Mouse (Mus musculus): Measurements from ENCODE around the gene Ccdc42. TPM values are rescaled to one million over a fixed set of nuclear protein-coding genes. Genes with fewer than 3 reads are reported as not detected.

Gene Ccdc42
- polyA plus RNA-seq, 1 experiment from 2014 or later = not detected

- ChIA-PET POLR2A (no interaction called here), CTCF (no interaction called here)
- TF ChIP-seq CTCF (IDR thresholded peaks at IDR 0.05) = no peak
- in situ Hi-C loops (cut with MboI; ENCODE audit: low pct_unique_long_range_greater_than_20kb) = no loop called here
- no peak for ATAC-seq
- peaks cover 20% of the 10 kb centered on the region for H3K27me3 ChIP-seq
- DNase-seq (ENCODE audit: low read depth, low spot score) = no peak
These were observed 24.6 kb upstream of the Ccdc42 start for GRCm38 (mm10) chr11:68561957-68562950.

GRCm38 (mm10) chr11:68564356-68565031, 22.3 kb upstream of the Ccdc42 start:
- ChIA-PET CTCF (interaction anchor here (1.0 to 1.8 kb wide), 7 partner anchors 9 to 243 kb away, joined by 3 to 5 read pairs (median 4); no protein-coding TSS in a partner anchor), POLR2A (interaction anchor here (0.6 kb wide), 1 partner anchor 705 kb away, joined by 3 read pairs; no protein-coding TSS in a partner anchor)
- no peak for ATAC-seq
- no peak for DNase-seq (ENCODE audit: low read depth, low spot score)
- TF ChIP-seq CTCF (IDR thresholded peaks at IDR 0.05) = no peak
- in situ Hi-C loops (cut with MboI; ENCODE audit: low pct_unique_long_range_greater_than_20kb) = no loop called here
- peaks cover 23% of the 10 kb centered on the region for H3K27me3 ChIP-seq

- DNase-seq (ENCODE audit: low read depth, low spot score) (no peak), ATAC-seq (no peak)
- TF ChIP-seq CTCF (IDR thresholded peaks at IDR 0.05) = no peak
- in situ Hi-C loops (cut with MboI; ENCODE audit: low pct_unique_long_range_greater_than_20kb) = no loop called here
- H3K27me3 ChIP-seq = peaks cover 23% of the 10 kb centered on the region
- CTCF ChIA-PET = interaction anchor here (1.0 to 1.8 kb wide), 6 partner anchors 24 to 243 kb away, joined by 3 to 5 read pairs (median 4); no protein-coding TSS in a partner anchor
- POLR2A ChIA-PET = interaction anchor here (0.6 kb wide), 1 partner anchor 706 kb away, joined by 3 read pairs; no protein-coding TSS in a partner anchor
These were observed 21.8 kb upstream of the Ccdc42 start for GRCm38 (mm10) chr11:68565032-68565429.

- POLR2A ChIA-PET = no interaction called here
- no peak for DNase-seq (ENCODE audit: low read depth, low spot score)
- CTCF ChIA-PET = interaction anchor here (0.7 to 1.6 kb wide), 3 partner anchors 35 to 242 kb away, joined by 3 to 5 read pairs (median 3); no protein-coding TSS in a partner anchor
- no peak for ATAC-seq
- peak; percentile 75 for TF ChIP-seq CTCF (IDR thresholded peaks at IDR 0.05)
- H3K27me3 ChIP-seq = peaks cover 23% of the 10 kb centered on the region
- in situ Hi-C loops (cut with MboI; ENCODE audit: low pct_unique_long_range_greater_than_20kb) = no loop called here
These were observed 20.3 kb upstream of the Ccdc42 start for GRCm38 (mm10) chr11:68566447-68567059.

GRCm38 (mm10) chr11:68570861-68571260, 16.0 kb upstream of the Ccdc42 start:
- peak; percentile 25 for DNase-seq (ENCODE audit: low read depth, low spot score)
- POLR2A ChIA-PET = no interaction called here
- in situ Hi-C loops (cut with MboI; ENCODE audit: low pct_unique_long_range_greater_than_20kb) = loop anchor here (5.0 to 10.0 kb wide), 2 partner anchors 231 to 304 kb away; partner anchors contain the start of gene Ndel1

GRCm38 (mm10) chr11:68577076-68577475, 9.7 kb upstream of the Ccdc42 start:
- ChIA-PET CTCF (no interaction called here), POLR2A (no interaction called here)
- in situ Hi-C loops (cut with MboI; ENCODE audit: low pct_unique_long_range_greater_than_20kb) = loop anchor here (10.0 kb wide), 1 partner anchor 298 kb away; the partner anchor contains the start of gene Ndel1
- peaks cover 11% of the 10 kb centered on the region for H3K27me3 ChIP-seq
- DNase-seq (ENCODE audit: low read depth, low spot score) = no peak
- no peak for ATAC-seq
- TF ChIP-seq CTCF (IDR thresholded peaks at IDR 0.05) = no peak

More at GRCm38 (mm10) chr11:68570861-68571260, 16.0 kb upstream of the Ccdc42 start:
- peak; percentile 39 for ATAC-seq
- H3K27me3 ChIP-seq = peaks cover 16% of the 10 kb centered on the region
- CTCF ChIA-PET = no interaction called here
- no peak for TF ChIP-seq CTCF (IDR thresholded peaks at IDR 0.05)

GRCm38 (mm10) chr11:68579462-68579881, 7.3 kb upstream of the Ccdc42 start:
- ChIA-PET CTCF (interaction anchor here (0.9 to 1.8 kb wide), 3 partner anchors 10 to 95 kb away, joined by 3 read pairs; no protein-coding TSS in a partner anchor), POLR2A (no interaction called here)
- no peak for TF ChIP-seq CTCF (IDR thresholded peaks at IDR 0.05)
- H3K27me3 ChIP-seq = peaks cover 12% of the 10 kb centered on the region
- in situ Hi-C loops (cut with MboI; ENCODE audit: low pct_unique_long_range_greater_than_20kb) = loop anchor here (10.0 kb wide), 1 partner anchor 295 kb away; the partner anchor contains the start of gene Ndel1
- ATAC-seq (no peak), DNase-seq (ENCODE audit: low read depth, low spot score) (no peak)

GRCm38 (mm10) chr11:68580566-68580965, 6.3 kb upstream of the Ccdc42 start:
- CTCF ChIA-PET = no interaction called here
- POLR2A ChIA-PET = interaction anchor here (0.6 to 0.8 kb wide), 2 partner anchors 77 to 98 kb away, joined by 3 to 7 read pairs; no protein-coding TSS in a partner anchor
- ATAC-seq (no peak), DNase-seq (ENCODE audit: low read depth, low spot score) (no peak)
- peaks cover 12% of the 10 kb centered on the region for H3K27me3 ChIP-seq
- TF ChIP-seq CTCF (IDR thresholded peaks at IDR 0.05) = no peak
- in situ Hi-C loops (cut with MboI; ENCODE audit: low pct_unique_long_range_greater_than_20kb) = no loop called here

- DNase-seq (ENCODE audit: low read depth, low spot score) = no peak
- H3K27me3 ChIP-seq = peaks cover 12% of the 10 kb centered on the region
- no peak for TF ChIP-seq CTCF (IDR thresholded peaks at IDR 0.05)
- in situ Hi-C loops (cut with MboI; ENCODE audit: low pct_unique_long_range_greater_than_20kb) = no loop called here
- no peak for ATAC-seq
- ChIA-PET CTCF (no interaction called here), POLR2A (no interaction called here)
These were observed 3.6 kb upstream of the Ccdc42 start for GRCm38 (mm10) chr11:68583225-68583624.

- H3K27me3 ChIP-seq = peaks cover 12% of the 10 kb centered on the region
- no peak for TF ChIP-seq CTCF (IDR thresholded peaks at IDR 0.05)
- DNase-seq (ENCODE audit: low read depth, low spot score) (no peak), ATAC-seq (no peak)
- ChIA-PET POLR2A (no interaction called here), CTCF (no interaction called here)
- in situ Hi-C loops (cut with MboI; ENCODE audit: low pct_unique_long_range_greater_than_20kb) = no loop called here
These were observed 2.8 kb upstream of the Ccdc42 start for GRCm38 (mm10) chr11:68583906-68584480.
